Mouse (Mus musculus) MEL (cell line): ENCODE data around the gene Ccdc63. TPM values are rescaled to one million over a fixed set of nuclear protein-coding genes. Genes with fewer than 3 reads are reported as not detected.

ENCODE experiments used
- DNase-seq: peaks from one replicate; pipeline ENCODE4 v3.0.0; 2011; ENCODE audit warnings: low read depth, low spot score
- H3K27ac ChIP-seq: 2 replicates; pipeline ENCODE4 v1.5.1; 2012; ENCODE audit warnings: low read depth, mild to moderate bottlenecking, control low read depth, low read length, moderate library complexity; ENCODE audit not compliant: control insufficient read depth
- H3K27me3 ChIP-seq, 2 experiments: fragments of 150-350 bp in 1 of 2; sonication (generic) in 1 of 2; 2 replicates each; pipeline ENCODE4 v1.6.1; 2012; ENCODE audit warnings: low read length in 2 of 2, mild to moderate bottlenecking in 2 of 2, improper control_type of control experiment in 1 of 2, moderate library complexity in 1 of 2; ENCODE audit not compliant: insufficient read depth in 2 of 2, control insufficient read depth in 1 of 2
- H3K36me3 ChIP-seq, 2 experiments: 2 replicates each; pipeline ENCODE4 v1.6.1; 2012 to 2014; ENCODE audit warnings: low read length in 2 of 2, improper control_type of control experiment in 1 of 2, inconsistent platforms in 1 of 2, mild to moderate bottlenecking in 1 of 2; ENCODE audit not compliant: insufficient read depth in 2 of 2, control insufficient read depth in 1 of 2
- H3K4me1 ChIP-seq, 2 experiments: fragments of 150-350 bp in 1 of 2; sonication (generic) in 1 of 2; 2 replicates each; pipeline ENCODE4 v1.6.1; 2012; ENCODE audit warnings: low read length in 2 of 2, improper control_type of control experiment in 1 of 2, mild to moderate bottlenecking in 1 of 2; ENCODE audit not compliant: insufficient read depth in 2 of 2, control insufficient read depth in 1 of 2
- H3K4me3 ChIP-seq, 2 experiments: fragments of 150-350 bp in 1 of 2; sonication (generic) in 1 of 2; 2 replicates each; pipeline ENCODE4 v1.5.1; 2012; ENCODE audit warnings: low read depth in 2 of 2, low read length in 2 of 2, mild to moderate bottlenecking in 2 of 2, moderate library complexity in 2 of 2, control low read depth in 1 of 2, improper control_type of control experiment in 1 of 2; ENCODE audit not compliant: control insufficient read depth in 1 of 2, insufficient read depth in 1 of 2
- H3K79me2 ChIP-seq: 2 replicates; pipeline ENCODE4 v1.6.1; 2012; ENCODE audit warnings: mild to moderate bottlenecking, low read length, moderate library complexity; ENCODE audit not compliant: control insufficient read depth, poor library complexity, insufficient read depth
- H3K9ac ChIP-seq: 2 replicates; pipeline ENCODE4 v1.6.1; 2012; ENCODE audit warnings: low read depth, mild to moderate bottlenecking, control low read depth, low read length, moderate library complexity; ENCODE audit not compliant: control insufficient read depth, poor library complexity, severe bottlenecking
- H3K9me3 ChIP-seq: fragments of 150-350 bp; sonication (generic); replicated peaks from 2 replicates; pipeline ENCODE4 v1.6.1; 2012; ENCODE audit warnings: mild to moderate bottlenecking, low read length, improper control_type of control experiment, moderate library complexity; ENCODE audit not compliant: insufficient read depth
- CHD1 ChIP-seq: IDR thresholded peaks from 2 replicates; pipeline ENCODE4 v1.6.1; 2012; ENCODE audit warnings: low read depth, mild to moderate bottlenecking, inconsistent platforms, low read length, improper control_type of control experiment
- CHD2 ChIP-seq: IDR thresholded peaks from 2 replicates; pipeline ENCODE4 v1.6.1; 2011; ENCODE audit warnings: low read length, improper control_type of control experiment
- JUND ChIP-seq: IDR thresholded peaks from 2 replicates; pipeline ENCODE4 v1.6.1; 2011; ENCODE audit warnings: low read depth, mild to moderate bottlenecking, improper control_type of control experiment, low read length
- MAFK ChIP-seq: IDR thresholded peaks from 2 replicates; pipeline ENCODE4 v1.6.1; 2011; ENCODE audit warnings: low read depth, mild to moderate bottlenecking, low read length, improper control_type of control experiment, borderline replicate concordance
- NRF1 ChIP-seq: IDR thresholded peaks from 2 replicates; pipeline ENCODE4 v1.6.1; 2014; ENCODE audit warnings: low read depth, mild to moderate bottlenecking, inconsistent platforms, low read length, improper control_type of control experiment, moderate library complexity; ENCODE audit not compliant: poor library complexity, insufficient read depth, severe bottlenecking
- POLR2A ChIP-seq, 2 experiments: IDR thresholded peaks; 2 replicates each; pipeline ENCODE4 v1.6.1; 2011 to 2012; ENCODE audit warnings: low read length in 2 of 2, mild to moderate bottlenecking in 2 of 2, control low read depth in 1 of 2, improper control_type of control experiment in 1 of 2, low read depth in 1 of 2, moderate library complexity in 1 of 2; ENCODE audit not compliant: control insufficient read depth in 1 of 2, insufficient read depth in 1 of 2, poor library complexity in 1 of 2
- RCOR1 ChIP-seq: IDR thresholded peaks from 2 replicates; pipeline ENCODE4 v1.6.1; 2012; ENCODE audit warnings: low read depth, mild to moderate bottlenecking, inconsistent platforms, low read length, improper control_type of control experiment
- USF1 ChIP-seq: IDR thresholded peaks from 2 replicates; pipeline ENCODE4 v1.6.1; 2014; ENCODE audit warnings: low read depth, mild to moderate bottlenecking, inconsistent platforms, low read length, improper control_type of control experiment, moderate library complexity
- polyA plus RNA-seq, 2 experiments: library from polyadenylated mRNA; stranded (reverse) in 1 of 2; unstranded in 1 of 2; fragments of >175 nt in 1 of 2; fragments of >200 nt in 1 of 2; gene quantifications; 2 replicates each; pipeline versions ENCODE4 v1.2.1 to v1.2.4; 2012; ENCODE audit warnings: low replicate concordance in 2 of 2, low read depth in 1 of 2; ENCODE audit not compliant: insufficient read length in 2 of 2, insufficient read depth in 1 of 2, missing spikeins in 1 of 2
- total RNA-seq: library from RNA; depleted of rRNA; stranded (reverse); fragments of 300-350 nt; gene quantifications from 2 replicates; pipeline ENCODE4 v1.2.3, GENCODE M21; 2012

Gene Ccdc63
- total and polyA plus RNA-seq, 3 experiments, result 1.6 to 4.7 TPM; not detected in 1

GRCm38 (mm10) chr5:122111091-122111932, 29.3 kb downstream of the Ccdc63 start:
- H3K4me3 ChIP-seq, result no peak overlapping the region
- H3K27ac ChIP-seq, result no peak overlapping the region
- no peak for DNase-seq
- no peaks in the 10 kb centered on the region for H3K36me3 ChIP-seq
- H3K4me1 ChIP-seq, result no peaks in the 10 kb centered on the region; a peak in 1 of 4 replicates
- TF ChIP-seq CHD1, result no peak
- TF ChIP-seq, all 39 proteins: peak for 0
- H3K79me2 ChIP-seq, result no peaks in the 10 kb centered on the region
- H3K9ac ChIP-seq, result no peak overlapping the region
- H3K9me3 ChIP-seq, result no peaks in the 10 kb centered on the region
- no peaks in the 10 kb centered on the region for H3K27me3 ChIP-seq

- Histone ChIP-seq H3K4me3 (no peak overlapping the region), H3K27me3 (no peaks in the 10 kb centered on the region), H3K9me3 (no peaks in the 10 kb centered on the region), H3K4me1 (no peaks in the 10 kb centered on the region; a peak in 1 of 4 replicates), H3K9ac (no peak overlapping the region), H3K27ac (no peak overlapping the region), H3K79me2 (no peaks in the 10 kb centered on the region), H3K36me3 (no peaks in the 10 kb centered on the region)
- TF ChIP-seq RCOR1 (no peak), CHD2 (no peak), USF1 (no peak), NRF1 (no peak), JUND (no peak)
- DNase-seq, result no peak
These were observed 30.0 kb downstream of the Ccdc63 start for GRCm38 (mm10) chr5:122110625-122111024.

- H3K27me3 ChIP-seq, result no peaks in the 10 kb centered on the region
- TF ChIP-seq USF1, result no peak
- TF ChIP-seq MAFK, result no peak
- TF ChIP-seq POLR2A (IDR thresholded peaks at IDR 0.05; ENCODE audit: control insufficient read depth in 1 of 2, insufficient read depth in 1 of 2, low read depth in 1 of 2, low read length in 2 of 2, poor library complexity in 1 of 2), result no peak
- TF ChIP-seq, all 39 proteins: peak for 0
- no peaks in the 10 kb centered on the region for H3K9me3 ChIP-seq
- H3K36me3 ChIP-seq, result no peaks in the 10 kb centered on the region
- H3K9ac ChIP-seq, result no peak overlapping the region
- no peak overlapping the region for H3K4me3 ChIP-seq
- no peaks in the 10 kb centered on the region; a peak in 1 of 4 replicates for H3K4me1 ChIP-seq
- H3K79me2 ChIP-seq, result no peaks in the 10 kb centered on the region
- no peak overlapping the region for H3K27ac ChIP-seq
- no peak for DNase-seq
These were observed 31.1 kb downstream of the Ccdc63 start for GRCm38 (mm10) chr5:122109325-122110060.
